Mouse (Mus musculus) stomach, postnatal 0 days (tissue): ENCODE results near the gene Vgll4. TPM values are rescaled to one million over a fixed set of nuclear protein-coding genes. Genes with fewer than 3 reads are reported as not detected.

ENCODE experiments used
- ATAC-seq: fragments of 200-750 bp; cut with Nextera tagmentation; 2 replicates; pipeline ENCODE4 v1.8.0; 2017; ENCODE audit not compliant: low FRiP score, low TSS enrichment
- DNase-seq: peaks from one replicate; pipeline ENCODE4 v3.0.0-alpha.2; 2016; ENCODE audit warnings: low spot score
- H3K27ac ChIP-seq: fragments of 300-500 bp; sonication (generic); replicated peaks from 2 replicates; pipeline ENCODE4 v1.5.1; 2014; ENCODE audit warnings: mild to moderate bottlenecking, control low read depth
- H3K27me3 ChIP-seq: fragments of 300-500 bp; sonication (generic); 2 replicates; pipeline ENCODE4 v1.6.1; 2014; ENCODE audit warnings: low read length; ENCODE audit not compliant: control insufficient read depth, insufficient read depth
- H3K36me3 ChIP-seq: fragments of 300-500 bp; sonication (generic); 2 replicates; pipeline ENCODE4 v1.6.1; 2014; ENCODE audit warnings: low read length, mixed read lengths; ENCODE audit not compliant: control insufficient read depth, insufficient read depth
- H3K4me1 ChIP-seq: fragments of 300-500 bp; sonication (generic); replicated peaks from 2 replicates; pipeline ENCODE4 v1.6.1; 2014; ENCODE audit warnings: antibody characterized with exemption; ENCODE audit not compliant: control insufficient read depth, insufficient read depth
- H3K4me2 ChIP-seq: fragments of 300-500 bp; sonication (generic); replicated peaks from 2 replicates; pipeline ENCODE4 v1.6.1; 2014; ENCODE audit warnings: low read depth, mild to moderate bottlenecking, control low read depth, moderate library complexity
- H3K4me3 ChIP-seq: fragments of 300-500 bp; sonication (generic); 2 replicates; pipeline ENCODE4 v1.5.1; 2014; ENCODE audit warnings: low read depth, low read length, control low read depth
- H3K9ac ChIP-seq: fragments of 300-500 bp; sonication (generic); 2 replicates; pipeline ENCODE4 v1.6.1; 2014; ENCODE audit warnings: mild to moderate bottlenecking, low read length, control low read depth, mixed read lengths
- H3K9me3 ChIP-seq: fragments of 300-500 bp; sonication (generic); 2 replicates; pipeline ENCODE4 v1.6.1; 2016; ENCODE audit warnings: low read length; ENCODE audit not compliant: control insufficient read depth
- CTCF ChIP-seq: IDR thresholded peaks from 2 replicates; pipeline ENCODE4 v1.5.1; 2016; ENCODE audit warnings: antibody characterized with exemption, low read depth, mild to moderate bottlenecking, moderate library complexity
- EP300 ChIP-seq: optimal IDR thresholded peaks from 2 replicates; pipeline ENCODE3; 2016; ENCODE audit warnings: antibody characterized with exemption
- WGBS: fragments of 180-500 bp; shearing (Covaris S2); extraction: QIAGEN DNeasy Blood & Tissue Kit; methylation state at CpG from one replicate; pipeline ENCODE4 v1.1.7; 2014; 5-methylcytosine and 5-hydroxymethylcytosine counted together
- polyA plus RNA-seq: library from polyadenylated mRNA; unstranded; fragments of >200 nt; fragmentation: Nextera tagmentation; extraction: Ambion mirVana; gene quantifications from 2 replicates; pipeline ENCODE4 v1.2.1, GENCODE M21; 2015

Gene Vgll4
- polyA plus RNA-seq, 1 experiment from 2014 or later: 38.5 TPM

DNA sequence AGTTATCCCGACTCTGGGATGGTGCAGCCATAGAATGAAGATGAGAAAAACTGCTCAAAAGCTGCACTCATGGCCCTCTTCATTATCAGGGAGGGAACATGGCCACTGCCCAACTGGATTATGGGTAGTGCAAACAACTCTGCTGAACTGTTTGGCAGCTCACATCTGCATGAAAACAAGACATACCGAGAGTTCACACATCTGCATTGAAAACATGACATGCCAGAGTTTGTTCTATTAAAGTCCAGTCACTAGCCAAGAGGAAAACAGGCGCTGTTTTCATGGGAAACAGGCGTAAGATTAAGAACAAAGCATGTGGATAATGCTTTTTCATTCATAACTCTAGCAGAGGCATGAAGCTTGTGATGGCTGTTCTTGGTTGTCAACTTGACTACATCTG, 56.7 kb downstream of the Vgll4 start:
- Histone ChIP-seq H3K36me3 (no peaks in the 10 kb centered on the region), H3K9ac (no peak overlapping the region), H3K9me3 (no peaks in the 10 kb centered on the region), H3K4me1 (peaks cover 18% of the 10 kb centered on the region), H3K27me3 (no peaks in the 10 kb centered on the region), H3K27ac (0 out of 2 replicates have a peak overlapping the region, but pooled peaks have one; percentile 30), H3K4me3 (no peak overlapping the region), H3K4me2 (no peak overlapping the region)
- DNase-seq (no peak), ATAC-seq (no peak)
- 22% methylated on average over 4 of the region's 4 CpGs for WGBS
- TF ChIP-seq CTCF (no peak), EP300 (no peak)

DNA sequence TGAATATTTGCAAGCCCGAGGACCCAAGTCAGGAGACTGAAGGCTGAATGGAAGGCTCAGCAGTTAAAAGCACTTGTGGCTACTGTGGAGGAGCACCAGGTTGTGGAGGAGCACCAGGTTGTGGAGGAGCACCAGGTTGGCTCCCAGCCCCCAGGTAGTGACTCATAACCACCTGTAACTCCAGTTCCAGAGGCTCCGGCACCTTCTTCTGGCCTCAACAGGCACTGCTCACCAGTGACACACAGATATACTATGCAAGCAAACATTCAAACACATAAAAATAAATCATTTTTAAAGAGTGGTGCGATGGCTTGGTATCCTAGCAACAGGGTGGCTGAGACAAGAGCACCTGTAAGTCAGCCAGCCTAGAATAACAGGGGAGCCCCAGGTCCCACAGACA, 58.3 kb downstream of the Vgll4 start:
- no peak overlapping the region for H3K4me3 ChIP-seq
- no peak for DNase-seq
- no peak overlapping the region for H3K27ac ChIP-seq
- no peaks in the 10 kb centered on the region for H3K27me3 ChIP-seq
- H3K9me3 ChIP-seq: no peaks in the 10 kb centered on the region
- H3K4me1 ChIP-seq: peaks cover 10% of the 10 kb centered on the region; the same call in 1 of the 2 replicates
- TF ChIP-seq EP300 (no peak), CTCF (no peak)
- no peaks in the 10 kb centered on the region for H3K36me3 ChIP-seq
- no peak overlapping the region for H3K9ac ChIP-seq
- H3K4me2 ChIP-seq: no peak overlapping the region
- peak; percentile 64; the same call in 1 of the 2 replicates for ATAC-seq
- 53% methylated on average over 3 of the region's 3 CpGs for WGBS

- H3K9me3 ChIP-seq: no peaks in the 10 kb centered on the region
- no peak overlapping the region for H3K4me3 ChIP-seq
- no peaks in the 10 kb centered on the region for H3K36me3 ChIP-seq
- 83% methylated on average over 7 of the region's 7 CpGs for whole genome bisulfite sequencing
- ATAC-seq (no peak), DNase-seq (no peak)
- H3K9ac ChIP-seq: no peak overlapping the region
- H3K27me3 ChIP-seq: no peaks in the 10 kb centered on the region
- no peak overlapping the region for H3K27ac ChIP-seq
- TF ChIP-seq EP300: no peak
- no peak for TF ChIP-seq CTCF
- H3K4me2 ChIP-seq: no peak overlapping the region
- peaks cover 6% of the 10 kb centered on the region; the same call in 1 of the 2 replicates for H3K4me1 ChIP-seq
Measured at GRCm38 (mm10) chr6:114909801-114910200, 60.0 kb downstream of the Vgll4 start.

- Histone ChIP-seq H3K36me3 (no peaks in the 10 kb centered on the region), H3K4me2 (no peak overlapping the region), H3K27me3 (no peaks in the 10 kb centered on the region), H3K27ac (no peak overlapping the region), H3K9me3 (no peaks in the 10 kb centered on the region), H3K4me3 (no peak overlapping the region), H3K4me1 (peaks cover 3% of the 10 kb centered on the region; the same call in 1 of the 2 replicates), H3K9ac (no peak overlapping the region)
- 87% methylated on average over 6 of the region's 6 CpGs for WGBS
- ATAC-seq: no peak
- DNase-seq: no peak
- TF ChIP-seq CTCF: no peak
- TF ChIP-seq EP300: no peak
Measured at GRCm38 (mm10) chr6:114907459-114907858, 62.3 kb downstream of the Vgll4 start.

GRCm38 (mm10) chr6:114906209-114906608, 63.6 kb downstream of the Vgll4 start:
- no peak overlapping the region for H3K27ac ChIP-seq
- no peak overlapping the region for H3K4me3 ChIP-seq
- no peaks in the 10 kb centered on the region for H3K36me3 ChIP-seq
- no peak for TF ChIP-seq CTCF
- no peak for TF ChIP-seq EP300
- no peak for DNase-seq
- H3K9me3 ChIP-seq: no peaks in the 10 kb centered on the region
- H3K4me1 ChIP-seq: peaks cover 9% of the 10 kb centered on the region; the same call in 1 of the 2 replicates
- WGBS: 63% methylated on average over 5 of the region's 5 CpGs
- H3K9ac ChIP-seq: no peak overlapping the region
- H3K27me3 ChIP-seq: no peaks in the 10 kb centered on the region
- no peak overlapping the region for H3K4me2 ChIP-seq
- ATAC-seq: no peak

DNA sequence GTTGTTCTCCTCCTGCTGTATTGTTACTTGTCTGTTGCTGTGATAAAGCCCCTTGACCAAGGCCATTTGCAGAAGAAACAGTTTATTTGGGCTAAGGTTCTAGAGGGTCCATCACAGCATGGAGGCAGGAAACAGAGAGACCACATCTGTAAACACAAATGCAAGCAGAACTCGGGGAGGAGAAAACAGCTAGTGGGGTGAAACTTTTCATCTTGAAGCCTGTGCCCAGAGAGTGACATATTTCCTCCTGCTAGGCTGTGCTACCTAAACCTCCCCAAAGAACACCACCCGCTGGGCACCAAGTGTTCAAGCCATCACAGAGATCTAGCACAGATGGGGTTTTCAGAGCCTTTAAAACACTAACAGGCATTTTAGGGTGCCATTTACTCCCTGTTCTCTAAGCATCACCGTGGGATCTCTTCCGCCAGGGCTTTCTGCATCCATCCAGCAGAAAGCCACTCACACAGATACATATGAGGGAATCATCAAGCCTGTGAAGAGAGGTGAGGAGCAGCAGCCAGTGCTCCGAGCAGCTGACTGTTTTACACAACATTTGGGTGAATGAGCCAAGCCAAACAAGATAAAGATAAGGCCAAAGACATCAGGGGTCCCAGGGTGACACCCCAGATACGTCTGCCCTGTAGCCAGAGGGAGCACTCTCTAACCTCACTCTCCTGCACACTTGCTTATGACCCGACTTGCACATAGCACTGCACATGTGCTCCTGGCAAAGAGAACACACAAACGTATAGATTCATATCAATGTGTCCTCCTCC, 64.4 kb downstream of the Vgll4 start:
- Histone ChIP-seq H3K4me3 (no peak overlapping the region), H3K9me3 (no peaks in the 10 kb centered on the region), H3K27ac (no peak overlapping the region), H3K27me3 (no peaks in the 10 kb centered on the region), H3K36me3 (no peaks in the 10 kb centered on the region), H3K4me2 (no peak overlapping the region), H3K4me1 (peaks cover 9% of the 10 kb centered on the region; the same call in 1 of the 2 replicates), H3K9ac (no peak overlapping the region)
- TF ChIP-seq CTCF (no peak), EP300 (no peak)
- WGBS: 56% methylated on average over 8 of the region's 8 CpGs
- DNase-seq: no peak
- no peak for ATAC-seq
